27 mouse cellular contexts compared by ENCODE assay signal in the genomic region with DNA sequence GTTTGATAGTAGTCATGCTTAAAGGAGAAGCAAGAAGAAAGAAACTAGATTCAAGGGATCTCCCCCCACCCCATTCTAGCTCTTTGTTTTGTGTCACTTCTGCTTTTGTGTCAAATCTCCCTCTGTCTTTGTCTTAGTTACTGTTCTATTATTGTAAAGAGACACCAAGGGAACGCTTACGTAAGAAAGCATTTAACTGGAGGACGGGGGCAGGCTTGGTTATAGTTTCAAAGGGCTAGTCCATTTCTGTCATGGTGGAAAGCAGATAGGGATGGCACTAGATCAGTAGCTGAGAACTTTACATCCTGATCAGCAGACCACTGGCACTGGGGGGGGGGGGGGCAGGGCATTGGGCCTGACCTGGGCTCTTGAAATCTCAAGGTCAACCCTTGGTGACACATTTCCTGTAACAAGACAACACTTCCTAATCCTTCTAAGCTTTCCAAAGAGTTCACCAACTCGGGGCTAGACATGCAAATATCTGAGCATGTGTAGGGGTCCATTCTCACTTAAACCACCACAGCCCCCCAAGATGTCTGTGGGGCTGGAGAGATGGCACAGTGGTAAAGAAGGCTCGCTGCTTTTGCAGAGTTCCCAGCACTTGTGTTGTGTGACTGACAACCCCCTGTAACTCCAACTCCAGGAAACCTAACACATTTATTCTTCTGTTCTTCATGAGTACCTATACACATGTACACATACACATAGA. TPM values are rescaled to one million over a fixed set of nuclear protein-coding genes. Genes with fewer than 3 reads are reported as not detected.
DNase-seq lines count a peak whose midpoint lies in the region; ATAC-seq and TF ChIP-seq lines count a peak whose summit lies in the region.
"Had no signal": no experiment of that assay in that cellular context is flagged by ENCODE, and none has a peak within 500 bp of the region (broad histone marks: within the 10 kb centered on the region; RNA-seq: fewer than 3 reads in every experiment).

No protein-coding gene starts in this region.

- peaks cover 2 to 4% of the 10 kb centered on the region in 2 experiments; a peak in 3 of 4 replicates for H3K27me3 ChIP-seq in MEL (ENCODE audit: control insufficient read depth in 1 of 2, insufficient read depth in 2 of 2, low read length in 2 of 2)
- no peaks in the 10 kb centered on the region for H3K27me3 ChIP-seq in hindbrain, embryonic 10.5 days (ENCODE audit: insufficient read depth, poor library complexity, severe bottlenecking)
- H3K27me3 ChIP-seq in kidney, adult 2 months (replicated peaks; ENCODE audit: control insufficient read depth, insufficient read depth, low read length): no peaks in the 10 kb centered on the region
- H3K27me3 ChIP-seq: heart, embryonic 12.5 days; hindbrain, embryonic 12.5 days; midbrain, embryonic 13.5 days; neural tube, embryonic 12.5 days; Patski had no signal

- H3K9me3 ChIP-seq in MEL (replicated peaks; ENCODE audit: insufficient read depth, low read length): no peaks in the 10 kb centered on the region
- no peaks in the 10 kb centered on the region for H3K9me3 ChIP-seq in hindbrain, embryonic 10.5 days
- H3K9me3 ChIP-seq: forebrain, embryonic 10.5 days; heart, embryonic 12.5 days; hindbrain, embryonic 12.5 days; megakaryocyte, embryonic 14.5 days; midbrain, embryonic 13.5 days; neural tube, embryonic 12.5 days had no signal

- no peak overlapping the region for H3K4me3 ChIP-seq in MEL (ENCODE audit: control insufficient read depth in 1 of 2, insufficient read depth in 1 of 2, low read depth in 2 of 2, low read length in 2 of 2)
- no peak overlapping the region for H3K4me3 ChIP-seq in hindbrain, embryonic 10.5 days
- no peak overlapping the region for H3K4me3 ChIP-seq in kidney, adult 2 months (ENCODE audit: insufficient read depth, low read depth, low read length)
- H3K4me3 ChIP-seq: forebrain, embryonic 10.5 days; heart, embryonic 12.5 days; hindbrain, embryonic 12.5 days; megakaryocyte, embryonic 14.5 days; midbrain, embryonic 13.5 days; neural tube, embryonic 12.5 days had no signal

- peaks cover 0 to 2% of the 10 kb centered on the region in 2 experiments; a peak in 2 of 4 replicates for H3K36me3 ChIP-seq in MEL (ENCODE audit: control insufficient read depth in 1 of 2, insufficient read depth in 2 of 2, low read length in 2 of 2)
- no peaks in the 10 kb centered on the region for H3K36me3 ChIP-seq in hindbrain, embryonic 10.5 days
- H3K36me3 ChIP-seq in kidney, adult 2 months (ENCODE audit: control insufficient read depth, insufficient read depth, low read length): no peaks in the 10 kb centered on the region
- H3K36me3 ChIP-seq: forebrain, embryonic 10.5 days; heart, embryonic 12.5 days; hindbrain, embryonic 12.5 days; midbrain, embryonic 13.5 days; neural tube, embryonic 12.5 days had no signal

- peak; percentile 72 to 82 for DNase-seq in spleen, postnatal 36 days (ENCODE audit: low spot score in 2 of 2)
- no peak for DNase-seq in spleen, postnatal 4 days (ENCODE audit: low spot score in 2 of 2)
- DNase-seq in MEL (ENCODE audit: low read depth, low spot score): peak; percentile 44
- DNase-seq in hindbrain, embryonic 10.5 days (ENCODE audit: low spot score): no peak
- DNase-seq in ovary, adult 18-20 months (ENCODE audit: low spot score): no peak
- no peak for DNase-seq in kidney, adult 2 months
- DNase-seq: cerebellum, adult 9-10 months; forebrain, postnatal 0 days; heart, postnatal 10 days; kidney, adult 11 months; layer of hippocampus, adult 9-11 months; lung, embryonic 14.5 days; right cerebral cortex, adult 18-20 months; right cerebral cortex, postnatal 4 days; thymus, postnatal 25 days had no signal

- 67% methylated on average over 5 of the region's 5 CpGs for WGBS in hindbrain, embryonic 10.5 days
- 84% methylated on average over 5 of the region's 5 CpGs for WGBS in kidney, adult 2 months

- H3K9ac ChIP-seq in MEL (ENCODE audit: control insufficient read depth, low read depth, low read length, poor library complexity, severe bottlenecking): no peak overlapping the region
- H3K9ac ChIP-seq: forebrain, postnatal 0 days; heart, embryonic 12.5 days; hindbrain, embryonic 12.5 days; liver, embryonic 14.5 days; lung, embryonic 14.5 days; midbrain, embryonic 13.5 days; neural tube, embryonic 12.5 days had no signal

- TF ChIP-seq CTCF in MEL (IDR thresholded peaks at IDR 0.05 in 2 of 3, conservative IDR thresholded peaks at IDR 0.05 in 1 of 3; ENCODE audit: control insufficient read depth in 1 of 3, insufficient read depth in 1 of 3, low read depth in 2 of 3, low read length in 3 of 3, poor library complexity in 1 of 3, severe bottlenecking in 1 of 3): no peak
- TF ChIP-seq CTCF in kidney, adult 2 months (conservative IDR thresholded peaks at IDR 0.05; ENCODE audit: insufficient read depth, insufficient read length, low read depth, low read length): no peak

- H3K4me1 ChIP-seq in MEL (ENCODE audit: control insufficient read depth in 1 of 2, insufficient read depth in 2 of 2, low read length in 2 of 2): peaks cover 0 to 10% of the 10 kb centered on the region in 2 experiments; a peak in 2 of 4 replicates
- H3K4me1 ChIP-seq in hindbrain, embryonic 10.5 days (replicated peaks): no peaks in the 10 kb centered on the region; the same call in 1 of the 2 replicates
- H3K4me1 ChIP-seq in kidney, adult 2 months (ENCODE audit: control insufficient read depth, insufficient read depth, low read length): no peaks in the 10 kb centered on the region
- H3K4me1 ChIP-seq: forebrain, embryonic 10.5 days; hindbrain, embryonic 12.5 days; midbrain, embryonic 13.5 days had no signal

- ATAC-seq in hematopoietic stem cell, adult 5-6 weeks (replicated peaks in 1 of 2; ENCODE audit: insufficient read depth in 1 of 2, low FRiP score in 2 of 2, low TSS enrichment in 1 of 2, low read depth in 1 of 2, poor library complexity in 2 of 2, severe bottlenecking in 2 of 2): peak; percentile 57 to 60
- peak; percentile 71 for ATAC-seq in neutrophil, adult 5-6 weeks (ENCODE audit: extremely low read depth, insufficient number of reproducible peaks, low FRiP score, poor library complexity, severe bottlenecking)
- ATAC-seq: CD4-positive, CD25-positive, alpha-beta regulatory T cell, adult 4 months; forebrain, postnatal 0 days; midbrain, embryonic 13.5 days; Patski had no signal

- TF ChIP-seq POLR2A in MEL (IDR thresholded peaks at IDR 0.05; ENCODE audit: control insufficient read depth in 1 of 2, insufficient read depth in 1 of 2, low read depth in 1 of 2, low read length in 2 of 2, poor library complexity in 1 of 2): no peak
- no peak for TF ChIP-seq POLR2A in kidney, adult 2 months (IDR thresholded peaks at IDR 0.05; ENCODE audit: low read depth, low read length)

- no peak for TF ChIP-seq RAD21 in MEL (IDR thresholded peaks at IDR 0.05; ENCODE audit: low read depth, low read length)

- no peak overlapping the region for H3K27ac ChIP-seq in MEL (ENCODE audit: control insufficient read depth, low read depth, low read length)
- H3K27ac ChIP-seq in hindbrain, embryonic 10.5 days: no peak overlapping the region
- no peak overlapping the region for H3K27ac ChIP-seq in kidney, adult 2 months (ENCODE audit: insufficient read depth, low read depth, low read length)
- H3K27ac ChIP-seq: forebrain, embryonic 10.5 days; hindbrain, embryonic 12.5 days; kidney, postnatal 0 days; liver, embryonic 14.5 days; midbrain, embryonic 13.5 days; neural tube, embryonic 12.5 days had no signal

- H3K79me2 ChIP-seq in MEL (ENCODE audit: control insufficient read depth, insufficient read depth, low read length, poor library complexity): no peaks in the 10 kb centered on the region

- no peak for TF ChIP-seq EP300 in MEL (IDR thresholded peaks at IDR 0.05; ENCODE audit: low read depth in 1 of 2, low read length in 2 of 2)

TF ChIP-seq in MEL, 35 proteins besides CTCF, POLR2A, EP300 and RAD21:
- no peak for TF ChIP-seq ETS1 (IDR thresholded peaks at IDR 0.05; ENCODE audit: low read depth, low read length)
- no peak for TF ChIP-seq KAT2A (conservative IDR thresholded peaks at IDR 0.05; ENCODE audit: low read depth, low read length)
- TF ChIP-seq HCFC1 (IDR thresholded peaks at IDR 0.05; ENCODE audit: low read depth, low read length): no peak

RNA-seq across cellular contexts. Expression of gene Sub1, which starts 17.6 kb away (rescaled TPM):
- 369 and 372 TPM in 2 replicates for total RNA-seq in MEL (2012; rRNA removed)
- polyA plus RNA-seq in MEL (2012; ENCODE audit: insufficient read depth in 1 of 2, insufficient read length in 2 of 2, low read depth in 1 of 2, low replicate concordance in 2 of 2, missing spikeins in 1 of 2): 100 to 1,000 TPM in 1 of 2 experiments, not detected in 1; 710 TPM
- 558 and 576 TPM in 2 replicates for total RNA-seq in hematopoietic stem cell, adult 5-6 weeks (2017)
- 266 and 304 TPM in 2 replicates for total RNA-seq in neutrophil, adult 5-6 weeks (2017)
- 697 and 720 TPM in 2 replicates for polyA plus RNA-seq in hindbrain, embryonic 10.5 days (2016; fragmentation: Nextera tagmentation; extraction: Ambion mirVana)
- polyA plus RNA-seq in kidney, adult 2 months (2012; rRNA removed): 5.0 and 10.5 TPM in 2 replicates

Comparison
In these comparisons a context has a peak if more than half of its experiments do, and no peak if none do; other contexts are left out.
1. DNase-seq: peak in spleen, postnatal 36 days (2 of 2) and MEL (single experiment); none in spleen, postnatal 4 days (0 of 2), hindbrain, embryonic 10.5 days (single experiment), ovary, adult 18-20 months (single experiment) and kidney, adult 2 months (single experiment).